Mouse (Mus musculus): Measurements from ENCODE around the gene Litaf.

DNA sequence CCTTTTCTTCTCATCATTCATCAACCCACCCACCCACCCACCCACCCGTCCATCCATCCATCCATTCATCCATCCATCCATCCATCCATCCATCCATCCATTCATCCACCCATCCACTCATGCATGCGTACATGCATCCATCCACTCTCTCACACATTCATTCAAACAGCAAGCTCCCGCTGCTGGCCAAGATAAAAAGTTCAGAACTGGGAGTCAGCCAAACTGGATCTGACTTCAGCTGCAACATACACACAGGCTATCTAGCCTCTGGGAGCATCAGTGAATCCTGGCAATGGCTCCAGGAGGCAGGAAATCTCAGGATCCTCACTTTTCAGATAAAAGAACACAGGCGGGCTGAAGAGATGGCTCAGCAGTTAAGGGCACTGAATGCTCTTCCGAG is 42.3 kb downstream of the Litaf start:
- TF ChIP-seq EP300 (IDR thresholded peaks at IDR 0.05; ENCODE audit: insufficient read depth, low read depth, low read length) = no peak
- TF ChIP-seq POLR2A (IDR thresholded peaks at IDR 0.05; ENCODE audit: insufficient read depth, low read length) = no peak
- no peak for TF ChIP-seq CTCF (IDR thresholded peaks at IDR 0.05; ENCODE audit: low read depth, low read length)
